Mouse (Mus musculus): Measurements from ENCODE around the gene Scaf11. TPM values are rescaled to one million over a fixed set of nuclear protein-coding genes. Genes with fewer than 3 reads are reported as not detected.

Gene Scaf11
- polyA plus RNA-seq, 1 experiment from 2014 or later = 84.6 TPM

DNA sequence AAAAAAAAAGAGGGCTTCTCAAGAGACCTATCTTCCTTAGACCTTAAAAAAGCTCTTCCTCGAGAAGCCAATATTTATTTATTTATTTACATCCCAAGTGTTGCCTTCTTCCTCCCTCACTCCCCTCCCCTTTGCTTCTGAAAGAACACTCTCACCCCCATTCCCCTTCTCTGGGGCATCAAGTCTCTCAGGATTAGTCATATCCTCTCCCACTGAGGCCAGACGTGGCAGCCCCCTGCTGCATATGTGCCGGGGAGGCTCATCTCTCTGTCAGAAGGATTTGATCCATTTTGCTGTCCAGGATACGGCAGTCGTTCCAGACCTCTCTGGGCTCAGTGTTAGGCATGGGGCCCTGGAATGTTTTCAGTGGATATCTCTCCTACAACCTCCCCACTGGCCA lies 7.2 kb upstream of the Scaf11 start:
- ATAC-seq (ENCODE audit: low FRiP score, low TSS enrichment) = no peak
- Histone ChIP-seq H3K9me3 (ENCODE audit: low read length) (no peaks in the 10 kb centered on the region), H3K4me3 (ENCODE audit: low read length) (no peak overlapping the region), H3K27me3 (ENCODE audit: insufficient read depth, low read length) (no peaks in the 10 kb centered on the region), H3K36me3 (ENCODE audit: insufficient read depth, low read length) (no peaks in the 10 kb centered on the region), H3K4me1 (ENCODE audit: insufficient read depth, low read length) (no peaks in the 10 kb centered on the region), H3K27ac (ENCODE audit: low read length) (no peak overlapping the region), H3K4me2 (replicated peaks; ENCODE audit: low read depth, low read length) (no peak overlapping the region), H3K9ac (replicated peaks; ENCODE audit: low read length) (no peak overlapping the region)
- WGBS = 76% methylated on average over 5 of the region's 5 CpGs

DNA sequence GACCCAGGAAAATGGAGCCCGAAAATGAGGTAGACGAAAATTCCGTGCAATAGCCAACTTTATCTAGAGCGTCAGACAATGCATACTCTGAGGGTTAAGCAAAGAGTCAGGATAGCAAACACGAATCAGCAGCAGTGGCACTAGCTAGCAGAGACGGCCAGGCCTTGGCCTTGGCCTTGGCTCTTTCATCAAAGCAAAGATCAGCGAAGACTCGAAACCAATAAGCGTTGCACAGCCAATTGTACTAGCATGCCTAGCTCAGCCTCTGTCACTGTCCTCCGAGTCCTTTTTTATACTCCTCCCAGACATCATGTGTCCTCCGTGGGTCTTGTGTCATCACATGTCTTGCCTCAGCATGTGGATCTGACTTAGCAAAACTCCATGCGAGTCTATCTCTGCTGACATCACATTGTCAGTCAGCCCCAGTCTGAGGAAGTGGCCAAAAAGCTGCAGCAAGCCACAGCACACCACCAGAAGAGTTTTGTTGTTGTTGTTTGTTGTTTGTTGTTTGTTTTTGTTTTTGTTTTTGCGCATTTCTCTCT lies 5.8 kb upstream of the Scaf11 start:
- WGBS = 91% methylated on average over 13 of the region's 13 CpGs

DNA sequence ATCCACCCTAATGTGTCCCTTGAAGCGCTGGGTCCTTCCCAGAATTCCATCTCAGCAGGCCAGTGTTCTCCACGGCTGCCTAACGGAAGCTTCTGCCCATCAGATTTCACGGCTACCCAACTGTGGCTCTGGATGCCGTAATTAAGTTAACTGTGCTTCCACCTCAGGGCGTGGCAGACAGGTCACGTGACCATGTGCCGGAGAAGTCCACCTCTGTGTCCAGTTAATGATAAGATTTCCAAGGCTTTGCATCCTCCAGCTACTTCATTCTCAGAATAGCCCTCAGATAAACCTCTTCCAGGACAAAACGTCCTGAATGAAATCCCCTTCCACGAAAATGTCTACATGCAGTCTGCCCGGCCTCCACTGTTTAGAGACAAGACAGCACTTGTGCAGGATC lies 4.4 kb upstream of the Scaf11 start:
- WGBS = 77% methylated on average over 11 of the region's 11 CpGs

More for the DNA sequence above, 5.8 kb upstream of the Scaf11 start:
- ATAC-seq (ENCODE audit: low FRiP score, low TSS enrichment) = no peak
- no peak overlapping the region for H3K4me3 ChIP-seq (ENCODE audit: low read length)
- no peak overlapping the region for H3K9ac ChIP-seq (replicated peaks; ENCODE audit: low read length)
- H3K9me3 ChIP-seq (ENCODE audit: low read length) = no peaks in the 10 kb centered on the region
- H3K27ac ChIP-seq (ENCODE audit: low read length) = no peak overlapping the region
- H3K27me3 ChIP-seq (ENCODE audit: insufficient read depth, low read length) = no peaks in the 10 kb centered on the region
- no peaks in the 10 kb centered on the region for H3K36me3 ChIP-seq (ENCODE audit: insufficient read depth, low read length)
- peaks cover 6% of the 10 kb centered on the region for H3K4me1 ChIP-seq (ENCODE audit: insufficient read depth, low read length)
- H3K4me2 ChIP-seq (replicated peaks; ENCODE audit: low read depth, low read length) = no peak overlapping the region

DNA sequence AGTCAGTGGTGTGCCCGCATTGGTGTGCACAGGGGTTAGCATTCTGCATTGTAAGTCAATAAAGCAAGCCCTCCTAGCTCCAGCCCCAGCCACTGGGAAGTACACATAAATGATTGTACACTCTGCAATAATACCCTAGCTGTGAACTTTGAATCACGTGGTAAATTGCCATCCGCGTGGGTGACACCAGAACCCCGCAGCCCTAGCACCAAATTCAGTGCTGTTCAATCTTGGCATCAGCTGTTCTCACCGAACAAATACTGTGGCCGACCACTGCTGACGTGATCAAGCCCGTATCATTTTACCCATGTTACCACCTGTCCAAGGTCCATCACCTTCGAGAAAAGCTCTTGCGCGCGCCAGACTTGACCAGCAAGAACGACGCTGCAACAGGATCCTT lies 3.2 kb upstream of the Scaf11 start:
- Histone ChIP-seq H3K36me3 (ENCODE audit: insufficient read depth, low read length) (no peaks in the 10 kb centered on the region), H3K27me3 (ENCODE audit: insufficient read depth, low read length) (no peaks in the 10 kb centered on the region), H3K9me3 (ENCODE audit: low read length) (no peaks in the 10 kb centered on the region), H3K4me1 (ENCODE audit: insufficient read depth, low read length) (peaks cover 12% of the 10 kb centered on the region), H3K9ac (replicated peaks; ENCODE audit: low read length) (no peak overlapping the region), H3K4me3 (ENCODE audit: low read length) (no peak overlapping the region), H3K27ac (ENCODE audit: low read length) (no peak overlapping the region), H3K4me2 (replicated peaks; ENCODE audit: low read depth, low read length) (no peak overlapping the region)
- 95% methylated on average over 15 of the region's 15 CpGs for WGBS
- ATAC-seq (ENCODE audit: low FRiP score, low TSS enrichment) = no peak

More for the DNA sequence above, 4.4 kb upstream of the Scaf11 start:
- Histone ChIP-seq H3K9ac (replicated peaks; ENCODE audit: low read length) (no peak overlapping the region), H3K4me1 (ENCODE audit: insufficient read depth, low read length) (peaks cover 6% of the 10 kb centered on the region), H3K27ac (ENCODE audit: low read length) (no peak overlapping the region), H3K27me3 (ENCODE audit: insufficient read depth, low read length) (no peaks in the 10 kb centered on the region), H3K4me2 (replicated peaks; ENCODE audit: low read depth, low read length) (no peak overlapping the region), H3K9me3 (ENCODE audit: low read length) (no peaks in the 10 kb centered on the region), H3K36me3 (ENCODE audit: insufficient read depth, low read length) (no peaks in the 10 kb centered on the region), H3K4me3 (ENCODE audit: low read length) (no peak overlapping the region)
- ATAC-seq (ENCODE audit: low FRiP score, low TSS enrichment) = no peak

DNA sequence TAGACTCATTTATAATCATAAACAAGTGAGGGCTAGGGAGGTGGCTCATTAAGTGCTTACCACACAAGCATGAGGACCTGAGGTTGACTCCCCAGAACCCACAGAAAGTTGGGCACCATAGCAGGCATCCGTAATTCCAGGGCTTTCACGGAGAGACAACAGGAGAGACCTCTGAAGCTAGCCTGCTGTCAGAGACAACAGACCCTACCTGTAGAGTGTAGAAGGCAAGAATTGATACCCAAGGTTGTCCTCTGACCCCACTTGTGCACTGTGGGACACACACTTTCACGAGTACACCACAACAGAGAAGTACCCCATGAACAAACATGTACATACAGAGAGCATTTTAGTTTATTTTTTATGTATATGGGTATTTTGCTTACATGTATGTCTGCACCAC lies 2.0 kb upstream of the Scaf11 start:
- ATAC-seq (ENCODE audit: low FRiP score, low TSS enrichment) = no peak
- Histone ChIP-seq H3K27me3 (ENCODE audit: insufficient read depth, low read length) (no peaks in the 10 kb centered on the region), H3K4me2 (replicated peaks; ENCODE audit: low read depth, low read length) (no peak overlapping the region), H3K4me3 (ENCODE audit: low read length) (no peak overlapping the region), H3K27ac (ENCODE audit: low read length) (no peak overlapping the region), H3K4me1 (ENCODE audit: insufficient read depth, low read length) (peaks cover 23% of the 10 kb centered on the region), H3K9ac (replicated peaks; ENCODE audit: low read length) (no peak overlapping the region; the same call in 1 of the 2 replicates), H3K9me3 (ENCODE audit: low read length) (no peaks in the 10 kb centered on the region), H3K36me3 (ENCODE audit: insufficient read depth, low read length) (no peaks in the 10 kb centered on the region)
- WGBS = 91% methylated on average over 3 of the region's 3 CpGs

DNA sequence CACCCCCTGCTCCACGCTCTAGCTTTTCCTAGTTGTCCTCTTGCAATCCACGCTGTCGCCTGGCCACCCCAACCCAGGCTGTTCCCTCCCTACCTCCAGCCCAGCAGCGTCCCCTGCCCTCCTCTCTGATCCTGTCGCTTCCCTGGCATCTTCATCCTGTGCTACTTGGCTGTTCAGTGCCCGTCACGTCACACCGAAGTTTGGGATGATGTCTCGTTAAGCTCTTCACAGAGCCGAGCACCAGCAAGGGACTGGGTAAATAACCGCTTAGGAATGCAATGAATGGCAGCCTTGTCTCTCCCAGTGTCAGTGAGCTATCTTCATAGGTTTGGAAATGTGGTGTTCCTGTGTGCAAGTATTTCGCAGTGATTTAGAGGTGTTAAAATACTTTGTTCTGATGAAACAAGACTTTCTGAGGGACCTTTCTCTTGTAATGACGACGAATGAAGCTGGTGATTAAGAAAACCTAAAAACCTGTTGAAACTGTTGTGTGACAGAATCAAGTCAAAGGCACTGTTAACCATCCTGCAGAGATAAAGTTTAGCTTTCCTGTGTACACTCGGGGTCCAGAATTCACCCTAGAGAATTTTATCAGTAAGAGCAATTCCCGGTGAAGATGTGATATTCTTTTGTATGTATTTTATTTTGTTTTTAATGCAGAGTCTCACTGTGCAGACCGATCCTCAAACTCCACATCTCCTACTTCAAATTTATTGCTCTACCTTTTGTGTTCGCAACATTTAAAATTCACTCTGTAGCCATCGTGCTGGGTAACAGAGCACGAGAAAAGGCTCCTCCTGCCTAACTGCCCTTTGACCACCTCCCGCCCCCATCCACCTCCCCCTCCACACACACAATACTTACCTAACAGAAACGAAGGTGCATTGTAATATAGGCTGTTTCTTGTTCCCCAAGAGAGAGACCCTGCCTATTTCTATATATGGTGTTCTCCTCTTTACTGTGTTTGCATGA lies 1.2 kb upstream of the Scaf11 start:
- H3K27me3 ChIP-seq (ENCODE audit: insufficient read depth, low read length) = no peaks in the 10 kb centered on the region
- H3K4me3 ChIP-seq (ENCODE audit: low read length) = peak overlapping the region; percentile 80
- peak; percentile 39 for ATAC-seq (ENCODE audit: low FRiP score, low TSS enrichment)
- 8% methylated on average over 22 of the region's 22 CpGs for WGBS
- no peaks in the 10 kb centered on the region for H3K36me3 ChIP-seq (ENCODE audit: insufficient read depth, low read length)
- H3K9me3 ChIP-seq (ENCODE audit: low read length) = no peaks in the 10 kb centered on the region
- peak overlapping the region; percentile 93 for H3K4me2 ChIP-seq (replicated peaks; ENCODE audit: low read depth, low read length)
- H3K4me1 ChIP-seq (ENCODE audit: insufficient read depth, low read length) = peaks cover 28% of the 10 kb centered on the region
- peak overlapping the region; percentile 98 for H3K27ac ChIP-seq (ENCODE audit: low read length)
- H3K9ac ChIP-seq (replicated peaks; ENCODE audit: low read length) = peak overlapping the region; percentile 92

DNA sequence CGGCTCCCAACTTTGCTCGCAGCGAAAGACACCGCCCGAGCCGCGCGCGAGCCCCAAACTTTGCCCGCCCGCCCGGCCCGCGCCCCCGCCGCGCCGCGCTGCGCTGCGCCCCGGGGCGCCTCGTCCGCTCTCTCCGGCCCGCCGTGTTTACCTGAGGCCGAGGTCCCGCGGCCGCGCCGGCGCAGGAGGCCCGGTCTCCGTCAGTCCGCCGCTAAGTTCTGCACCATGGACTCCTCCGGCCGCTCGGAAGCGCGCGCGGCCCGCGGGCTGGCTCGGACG lies 253 bp downstream of the Scaf11 start:
- Histone ChIP-seq H3K4me1 (ENCODE audit: insufficient read depth, low read length) (peaks cover 39% of the 10 kb centered on the region), H3K27ac (ENCODE audit: low read length) (peak overlapping the region; percentile 100), H3K36me3 (ENCODE audit: insufficient read depth, low read length) (no peaks in the 10 kb centered on the region), H3K9me3 (ENCODE audit: low read length) (no peaks in the 10 kb centered on the region), H3K4me2 (replicated peaks; ENCODE audit: low read depth, low read length) (peak overlapping the region; percentile 68), H3K9ac (replicated peaks; ENCODE audit: low read length) (peak overlapping the region; percentile 100), H3K4me3 (ENCODE audit: low read length) (peak overlapping the region; percentile 89), H3K27me3 (ENCODE audit: insufficient read depth, low read length) (no peaks in the 10 kb centered on the region)
- under 1% methylated on average over 23 of the region's 50 CpGs for WGBS
- ATAC-seq (ENCODE audit: low FRiP score, low TSS enrichment) = no peak

DNA sequence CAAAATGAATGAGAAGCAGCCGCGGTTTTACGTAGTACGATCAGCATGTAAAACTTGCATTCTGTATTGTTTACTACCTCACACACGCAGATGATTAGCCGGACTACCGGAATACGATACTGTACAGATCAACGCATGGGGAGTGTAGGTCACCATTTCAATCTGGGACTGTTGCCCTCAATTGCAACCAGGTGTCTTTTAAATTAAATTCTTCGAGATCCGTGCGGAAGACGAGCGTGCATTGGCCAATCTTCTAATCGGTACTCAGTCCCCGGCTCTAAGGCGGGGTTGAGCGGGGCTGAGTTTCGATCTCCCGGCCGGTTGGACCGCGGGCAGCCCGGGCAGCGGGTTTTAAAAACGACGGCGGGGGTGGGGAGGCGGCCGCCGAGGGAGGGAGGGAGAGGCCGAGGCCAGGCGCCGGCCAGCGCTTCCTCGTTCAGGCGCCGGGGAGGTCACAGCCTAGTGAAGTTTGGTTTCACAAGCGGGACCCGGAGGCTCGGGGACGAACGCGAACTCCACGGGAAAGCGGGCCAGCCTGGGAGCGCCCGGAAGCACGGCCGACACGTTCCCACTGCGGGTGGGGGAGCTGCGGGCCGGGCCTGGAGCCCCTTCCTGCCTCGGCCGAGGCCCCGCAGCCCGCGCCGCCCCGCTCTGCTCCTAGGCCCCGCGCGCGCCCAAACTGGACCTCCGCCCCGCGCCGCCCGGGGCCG lies 747 bp downstream of the Scaf11 start:
- no peaks in the 10 kb centered on the region for H3K9me3 ChIP-seq (ENCODE audit: low read length)
- peak overlapping the region; percentile 89 for H3K4me3 ChIP-seq (ENCODE audit: low read length)
- ATAC-seq (ENCODE audit: low FRiP score, low TSS enrichment) = peak; percentile 49
- no peaks in the 10 kb centered on the region for H3K36me3 ChIP-seq (ENCODE audit: insufficient read depth, low read length)
- H3K27me3 ChIP-seq (ENCODE audit: insufficient read depth, low read length) = no peaks in the 10 kb centered on the region
- under 1% methylated on average over 55 of the region's 71 CpGs for WGBS
- H3K4me2 ChIP-seq (replicated peaks; ENCODE audit: low read depth, low read length) = peak overlapping the region; percentile 68
- peak overlapping the region; percentile 100 for H3K9ac ChIP-seq (replicated peaks; ENCODE audit: low read length)
- H3K27ac ChIP-seq (ENCODE audit: low read length) = peak overlapping the region; percentile 100
- H3K4me1 ChIP-seq (ENCODE audit: insufficient read depth, low read length) = peaks cover 39% of the 10 kb centered on the region

DNA sequence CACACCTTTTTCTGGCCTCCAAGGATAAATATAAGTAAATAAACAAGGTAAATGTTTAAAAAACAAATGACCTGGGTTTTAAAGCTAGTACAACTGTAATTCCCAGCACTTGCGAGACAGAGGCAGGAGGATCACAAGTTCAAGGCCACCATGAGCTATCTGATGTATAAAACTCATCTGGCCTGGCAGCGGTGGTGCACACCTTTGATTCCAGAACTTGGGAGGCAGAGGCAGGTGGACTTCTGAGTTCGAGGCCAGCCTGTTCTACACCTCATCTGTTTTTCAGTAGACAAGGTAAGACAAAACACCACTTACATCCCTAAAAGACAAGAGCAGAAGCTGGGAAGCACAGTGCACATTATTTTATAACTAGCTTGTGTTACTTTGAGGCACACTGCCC lies 2.4 kb downstream of the Scaf11 start:
- Histone ChIP-seq H3K36me3 (ENCODE audit: insufficient read depth, low read length) (no peaks in the 10 kb centered on the region), H3K27ac (ENCODE audit: low read length) (no peak overlapping the region), H3K4me1 (ENCODE audit: insufficient read depth, low read length) (peaks cover 45% of the 10 kb centered on the region), H3K4me2 (replicated peaks; ENCODE audit: low read depth, low read length) (no peak overlapping the region), H3K9ac (replicated peaks; ENCODE audit: low read length) (no peak overlapping the region), H3K4me3 (ENCODE audit: low read length) (0 out of 2 replicates have a peak overlapping the region, but pooled peaks have one; percentile 4), H3K9me3 (ENCODE audit: low read length) (no peaks in the 10 kb centered on the region), H3K27me3 (ENCODE audit: insufficient read depth, low read length) (no peaks in the 10 kb centered on the region)
- ATAC-seq (ENCODE audit: low FRiP score, low TSS enrichment) = no peak
- WGBS = 90% methylated on average over 3 of the region's 3 CpGs

DNA sequence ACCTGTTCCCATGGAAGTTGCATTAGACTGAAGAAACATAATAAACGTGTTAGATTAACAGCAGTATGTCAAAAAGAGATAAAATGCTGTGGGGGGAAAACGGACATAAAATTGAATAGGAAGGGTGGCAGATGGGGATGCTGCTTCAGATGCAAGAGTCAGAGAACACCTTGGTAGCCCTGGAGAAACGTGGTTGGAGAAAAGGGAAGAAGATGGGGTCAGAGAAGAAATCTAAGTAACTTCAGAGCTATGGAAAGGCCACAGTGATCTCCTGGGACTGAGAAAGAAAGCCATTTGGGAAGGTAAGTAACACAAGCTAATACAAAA lies 3.3 kb downstream of the Scaf11 start:
- Histone ChIP-seq H3K4me1 (ENCODE audit: insufficient read depth, low read length) (peaks cover 45% of the 10 kb centered on the region), H3K9me3 (ENCODE audit: low read length) (no peaks in the 10 kb centered on the region), H3K4me3 (ENCODE audit: low read length) (no peak overlapping the region), H3K4me2 (replicated peaks; ENCODE audit: low read depth, low read length) (no peak overlapping the region), H3K9ac (replicated peaks; ENCODE audit: low read length) (no peak overlapping the region), H3K36me3 (ENCODE audit: insufficient read depth, low read length) (no peaks in the 10 kb centered on the region), H3K27ac (ENCODE audit: low read length) (peak overlapping the region; percentile 32; the same call in 1 of the 2 replicates), H3K27me3 (ENCODE audit: insufficient read depth, low read length) (no peaks in the 10 kb centered on the region)
- no peak for ATAC-seq (ENCODE audit: low FRiP score, low TSS enrichment)
- WGBS = 60% methylated on average over 3 of the region's 3 CpGs
